Mouse (Mus musculus): ENCODE results near the gene Gng8. TPM values are rescaled to one million over a fixed set of nuclear protein-coding genes. Genes with fewer than 3 reads are reported as not detected.

Gene Gng8
- polyA plus RNA-seq, 1 experiment from 2014 or later = 0.81 TPM

Other genes with a start within 250 kb of the Gng8 start
- gene Ceacam15, start 216.1 kb upstream of the Gng8 start, polyA plus RNA-seq (2015; fragmentation: Nextera tagmentation; extraction: Ambion mirVana) = not detected in 2 replicates
- not detected in 2 replicates for gene Ceacam9, start 169.9 kb upstream of the Gng8 start, polyA plus RNA-seq (2015; fragmentation: Nextera tagmentation; extraction: Ambion mirVana)
- gene Ap2s1, start 153.4 kb upstream of the Gng8 start, polyA plus RNA-seq (2015; fragmentation: Nextera tagmentation; extraction: Ambion mirVana) = 195 and 202 TPM in 2 replicates
- 92.3 and 93.0 TPM in 2 replicates for gene Slc1a5, start 110.4 kb upstream of the Gng8 start, polyA plus RNA-seq (2015; fragmentation: Nextera tagmentation; extraction: Ambion mirVana)
- gene Strn4, start 75.9 kb upstream of the Gng8 start, polyA plus RNA-seq (2015; fragmentation: Nextera tagmentation; extraction: Ambion mirVana) = 32.8 and 34.0 TPM in 2 replicates
- 10.0 and 10.7 TPM in 2 replicates for gene Fkrp, start 75.1 kb upstream of the Gng8 start, polyA plus RNA-seq (2015; fragmentation: Nextera tagmentation; extraction: Ambion mirVana)
- 2.7 and 3.5 TPM in 2 replicates for gene Prkd2, start 48.9 kb upstream of the Gng8 start, polyA plus RNA-seq (2015; fragmentation: Nextera tagmentation; extraction: Ambion mirVana)
- 0.15 and 0.17 TPM in 2 replicates for gene Dact3, start 16.5 kb upstream of the Gng8 start, polyA plus RNA-seq (2015; fragmentation: Nextera tagmentation; extraction: Ambion mirVana)
- gene Ptgir, start 14.7 kb downstream of the Gng8 start, polyA plus RNA-seq (2015; fragmentation: Nextera tagmentation; extraction: Ambion mirVana) = 1.0 and 1.5 TPM in 2 replicates
- gene Calm3, start 32.3 kb downstream of the Gng8 start, polyA plus RNA-seq (2015; fragmentation: Nextera tagmentation; extraction: Ambion mirVana) = 92.0 and 102 TPM in 2 replicates
- gene Pnmal2, start 52.9 kb downstream of the Gng8 start, polyA plus RNA-seq (2015; fragmentation: Nextera tagmentation; extraction: Ambion mirVana) = 0.34 and 0.61 TPM in 2 replicates
- 0.07 and 0.10 TPM in 2 replicates for gene Pnmal1, start 67.9 kb downstream of the Gng8 start, polyA plus RNA-seq (2015; fragmentation: Nextera tagmentation; extraction: Ambion mirVana)
- gene Gm42372, start 91.3 kb downstream of the Gng8 start, polyA plus RNA-seq (2015; fragmentation: Nextera tagmentation; extraction: Ambion mirVana) = 0.07 and 0.09 TPM in 2 replicates
- gene Ccdc8, start 100.9 kb downstream of the Gng8 start, polyA plus RNA-seq (2015; fragmentation: Nextera tagmentation; extraction: Ambion mirVana) = 2.8 and 3.6 TPM in 2 replicates
- gene Ppp5c, start 136.1 kb downstream of the Gng8 start, polyA plus RNA-seq (2015; fragmentation: Nextera tagmentation; extraction: Ambion mirVana) = 54.0 and 61.1 TPM in 2 replicates
- gene Hif3a, start 170.6 kb downstream of the Gng8 start, polyA plus RNA-seq (2015; fragmentation: Nextera tagmentation; extraction: Ambion mirVana) = 12.6 and 14.8 TPM in 2 replicates
- 0.08 and 0.09 TPM in 2 replicates for gene Psg16, start 182.3 kb downstream of the Gng8 start, polyA plus RNA-seq (2015; fragmentation: Nextera tagmentation; extraction: Ambion mirVana)

Measured in liver, embryonic 13.5 days (tissue).